Mouse (Mus musculus) hindbrain, embryonic 13.5 days (tissue): ENCODE data around the gene Smtn. TPM values are rescaled to one million over a fixed set of nuclear protein-coding genes. Genes with fewer than 3 reads are reported as not detected.

ENCODE experiments used
- ATAC-seq: fragments of 200-750 bp; cut with Nextera tagmentation; 2 replicates; pipeline ENCODE4 v1.8.0; 2017; ENCODE audit warnings: moderate TSS enrichment; ENCODE audit not compliant: low FRiP score
- H3K27ac ChIP-seq: fragments of 300-500 bp; sonication (generic); 2 replicates; pipeline ENCODE4 v1.5.1; 2015; ENCODE audit warnings: inconsistent platforms, mild to moderate bottlenecking, moderate library complexity
- H3K27me3 ChIP-seq: fragments of 300-500 bp; sonication (generic); 2 replicates; pipeline ENCODE4 v1.6.1; 2015; ENCODE audit warnings: mild to moderate bottlenecking, inconsistent platforms
- H3K36me3 ChIP-seq: fragments of 300-500 bp; sonication (generic); 2 replicates; pipeline ENCODE4 v1.6.1; 2015; ENCODE audit warnings: mild to moderate bottlenecking, inconsistent platforms
- H3K4me1 ChIP-seq: fragments of 300-500 bp; sonication (generic); replicated peaks from 2 replicates; pipeline ENCODE4 v1.6.1; 2015; ENCODE audit warnings: inconsistent platforms
- H3K4me2 ChIP-seq: fragments of 300-500 bp; sonication (generic); 2 replicates; pipeline ENCODE4 v1.6.1; 2015; ENCODE audit warnings: inconsistent platforms, mild to moderate bottlenecking, moderate library complexity
- H3K4me3 ChIP-seq: fragments of 300-500 bp; sonication (generic); 2 replicates; pipeline ENCODE4 v1.5.1; 2015; ENCODE audit warnings: mild to moderate bottlenecking, inconsistent platforms
- H3K9ac ChIP-seq: fragments of 300-500 bp; sonication (generic); 2 replicates; pipeline ENCODE4 v1.6.1; 2015; ENCODE audit warnings: mild to moderate bottlenecking, inconsistent platforms
- H3K9me3 ChIP-seq: fragments of 300-500 bp; sonication (generic); 2 replicates; pipeline ENCODE4 v1.6.1; 2016; ENCODE audit warnings: inconsistent platforms
- WGBS: fragments of 180-500 bp; shearing (Covaris S2); methylation state at CpG from one replicate; pipeline ENCODE4 v1.1.7; 2015; 5-methylcytosine and 5-hydroxymethylcytosine counted together
- polyA plus RNA-seq: library from polyadenylated mRNA; unstranded; fragments of >200 nt; fragmentation: Nextera tagmentation; extraction: Ambion mirVana; gene quantifications from 2 replicates; pipeline ENCODE4 v1.2.1, GENCODE M21; 2015

Gene Smtn
- polyA plus RNA-seq, 1 experiment from 2014 or later: 16.7 TPM

- Histone ChIP-seq H3K9ac (no peak overlapping the region), H3K27ac (no peak overlapping the region), H3K4me1 (peaks cover 15% of the 10 kb centered on the region), H3K27me3 (peaks cover 24% of the 10 kb centered on the region), H3K4me2 (no peak overlapping the region), H3K4me3 (no peak overlapping the region), H3K36me3 (peaks cover 7% of the 10 kb centered on the region), H3K9me3 (no peaks in the 10 kb centered on the region)
- WGBS: 89% methylated on average over 23 of the region's 23 CpGs
- ATAC-seq: no peak
These were observed 18.8 kb downstream of the Smtn start for GRCm38 (mm10) chr11:3521339-3522224.

- Histone ChIP-seq H3K9me3 (no peaks in the 10 kb centered on the region), H3K4me3 (no peak overlapping the region), H3K9ac (no peak overlapping the region), H3K36me3 (peaks cover 4% of the 10 kb centered on the region; the same call in 1 of the 2 replicates), H3K27ac (no peak overlapping the region), H3K4me2 (no peak overlapping the region), H3K4me1 (peaks cover 16% of the 10 kb centered on the region), H3K27me3 (peaks cover 31% of the 10 kb centered on the region)
- 82% methylated on average over 14 of the region's 14 CpGs for WGBS
- ATAC-seq: no peak
These were observed 19.5 kb downstream of the Smtn start for GRCm38 (mm10) chr11:3520919-3521318.

- no peak for ATAC-seq
These were observed 20.5 kb downstream of the Smtn start for GRCm38 (mm10) chr11:3519756-3520398.

GRCm38 (mm10) chr11:3519051-3519726, 21.2 kb downstream of the Smtn start:
- Histone ChIP-seq H3K27ac (no peak overlapping the region), H3K36me3 (peaks cover 2% of the 10 kb centered on the region; the same call in 1 of the 2 replicates), H3K9me3 (no peaks in the 10 kb centered on the region), H3K27me3 (peaks cover 37% of the 10 kb centered on the region), H3K4me2 (no peak overlapping the region), H3K9ac (no peak overlapping the region), H3K4me3 (no peak overlapping the region), H3K4me1 (peaks cover 32% of the 10 kb centered on the region)
- no peak for ATAC-seq
- WGBS: 79% methylated on average over 4 of the region's 4 CpGs

More at GRCm38 (mm10) chr11:3519756-3520398, 20.5 kb downstream of the Smtn start:
- Histone ChIP-seq H3K4me2 (no peak overlapping the region), H3K4me3 (no peak overlapping the region), H3K4me1 (peaks cover 26% of the 10 kb centered on the region), H3K36me3 (peaks cover 4% of the 10 kb centered on the region; the same call in 1 of the 2 replicates), H3K27ac (no peak overlapping the region), H3K27me3 (peaks cover 37% of the 10 kb centered on the region), H3K9ac (peak overlapping the region; percentile 24; the same call in 1 of the 2 replicates), H3K9me3 (no peaks in the 10 kb centered on the region)
- 85% methylated on average over 11 of the region's 11 CpGs for WGBS

GRCm38 (mm10) chr11:3517846-3518732, 22.3 kb downstream of the Smtn start:
- Histone ChIP-seq H3K9me3 (no peaks in the 10 kb centered on the region), H3K9ac (peak overlapping the region; percentile 69; the same call in 1 of the 2 replicates), H3K27ac (no peak overlapping the region), H3K4me1 (peaks cover 35% of the 10 kb centered on the region), H3K4me2 (peak overlapping the region; percentile 74), H3K27me3 (peaks cover 37% of the 10 kb centered on the region), H3K4me3 (peak overlapping the region; percentile 42), H3K36me3 (no peaks in the 10 kb centered on the region; the same call in 1 of the 2 replicates)
- 58% methylated on average over 13 of the region's 13 CpGs for WGBS
- ATAC-seq: no peak

- Histone ChIP-seq H3K9ac (peak overlapping the region; percentile 69), H3K36me3 (no peaks in the 10 kb centered on the region), H3K4me3 (peak overlapping the region; percentile 42), H3K4me2 (peak overlapping the region; percentile 74), H3K27ac (no peak overlapping the region), H3K27me3 (peaks cover 37% of the 10 kb centered on the region), H3K4me1 (peaks cover 35% of the 10 kb centered on the region), H3K9me3 (no peaks in the 10 kb centered on the region)
- no peak for ATAC-seq
- 3% methylated on average over 50 of the region's 50 CpGs for WGBS
These were observed 23.3 kb downstream of the Smtn start for GRCm38 (mm10) chr11:3516859-3517845.

GRCm38 (mm10) chr11:3516121-3516520, 24.3 kb downstream of the Smtn start:
- H3K4me1 ChIP-seq: peaks cover 35% of the 10 kb centered on the region
- no peak overlapping the region for H3K27ac ChIP-seq
- no peaks in the 10 kb centered on the region for H3K9me3 ChIP-seq
- WGBS: 84% methylated on average over 5 of the region's 5 CpGs
- no peak for ATAC-seq
- peak overlapping the region; percentile 74 for H3K4me2 ChIP-seq
- H3K36me3 ChIP-seq: no peaks in the 10 kb centered on the region
- peaks cover 37% of the 10 kb centered on the region for H3K27me3 ChIP-seq
- H3K4me3 ChIP-seq: no peak overlapping the region
- no peak overlapping the region for H3K9ac ChIP-seq

GRCm38 (mm10) chr11:3515637-3516036, 24.8 kb downstream of the Smtn start:
- Histone ChIP-seq H3K27me3 (peaks cover 37% of the 10 kb centered on the region), H3K4me1 (peaks cover 35% of the 10 kb centered on the region), H3K4me2 (peak overlapping the region; percentile 74), H3K4me3 (peak overlapping the region; percentile 46; the same call in 1 of the 2 replicates), H3K27ac (no peak overlapping the region), H3K9me3 (no peaks in the 10 kb centered on the region), H3K9ac (peak overlapping the region; percentile 67; the same call in 1 of the 2 replicates), H3K36me3 (no peaks in the 10 kb centered on the region)
- ATAC-seq: no peak
- WGBS: 72% methylated on average over 4 of the region's 4 CpGs

- H3K36me3 ChIP-seq: no peaks in the 10 kb centered on the region
These were observed 25.2 kb downstream of the Smtn start for GRCm38 (mm10) chr11:3515216-3515615.

GRCm38 (mm10) chr11:3514529-3515054, 25.8 kb downstream of the Smtn start, which contains the start of gene Selenom:
TSS of gene Selenom (plus strand) at chr11:3514684.
- H3K4me2 ChIP-seq: peak within 1 kb of the TSS; percentile 74
- H3K27ac ChIP-seq: no peak within 1 kb of the TSS
- peak; percentile 64 for ATAC-seq

More at GRCm38 (mm10) chr11:3515216-3515615, 25.2 kb downstream of the Smtn start:
- 9% methylated on average over 4 of the region's 4 CpGs for WGBS
- Histone ChIP-seq H3K9me3 (no peaks in the 10 kb centered on the region), H3K27me3 (peaks cover 40% of the 10 kb centered on the region), H3K4me1 (peaks cover 35% of the 10 kb centered on the region), H3K9ac (peak overlapping the region; percentile 67), H3K4me3 (peak overlapping the region; percentile 46), H3K4me2 (peak overlapping the region; percentile 74), H3K27ac (no peak overlapping the region)
- 0 out of 2 replicates have a peak, but pooled peaks have one; percentile 3 for ATAC-seq

More at GRCm38 (mm10) chr11:3514529-3515054, 25.8 kb downstream of the Smtn start, which contains the start of gene Selenom:
- H3K4me3 ChIP-seq: peak within 1 kb of the TSS; percentile 46
- peaks cover 40% of the 10 kb centered on the region for H3K27me3 ChIP-seq
- peaks cover 35% of the 10 kb centered on the region for H3K4me1 ChIP-seq
- under 1% methylated on average over 26 of the region's 26 CpGs for WGBS
- no peaks in the 10 kb centered on the region for H3K36me3 ChIP-seq
- H3K9me3 ChIP-seq: no peaks in the 10 kb centered on the region
- peak within 1 kb of the TSS; percentile 67 for H3K9ac ChIP-seq
